Mouse (Mus musculus): ENCODE measurements around the gene Prb1. TPM values are rescaled to one million over a fixed set of nuclear protein-coding genes. Genes with fewer than 3 reads are reported as not detected.
"Not testable (repeated sequence)": the region's sequence is repeated elsewhere in the genome, so short reads cannot be mapped to it uniquely, and the experiment has no call there.

Prb1 gene
- polyA plus RNA-seq (2012; rRNA removed) (not detected in 2 replicates), polyA plus RNA-seq (2014; fragmentation: Nextera tagmentation; extraction: Ambion mirVana) (not detected in 2 replicates)

DNA sequence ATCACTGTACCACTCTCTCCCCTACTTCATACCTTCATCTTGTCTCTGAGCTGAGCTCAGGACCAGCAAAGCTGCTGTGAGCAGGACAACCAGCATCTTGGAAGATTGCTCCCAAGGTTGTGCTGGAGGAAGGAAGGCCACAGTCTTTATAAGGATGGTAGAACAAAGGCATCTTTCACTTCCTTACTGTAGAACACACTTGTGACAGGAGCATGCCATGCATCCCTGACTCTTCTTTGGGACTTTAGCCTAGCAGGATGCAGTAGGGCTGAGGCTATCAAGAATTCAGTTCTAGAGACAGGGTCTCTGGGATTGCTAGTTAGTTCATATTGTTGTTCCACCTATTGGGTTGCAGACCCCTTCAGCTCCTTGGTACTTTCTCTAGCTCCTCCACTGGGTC, at the start of gene Prb1:
Gene Prb1 (minus strand): TSS at position 101 of the 400 bp plus-strand sequence.
- H3K9me3 ChIP-seq (ENCODE audit: control insufficient read depth, low read length); H3K9ac ChIP-seq (replicated peaks); H3K4me2 ChIP-seq (ENCODE audit: low read depth); H3K4me3 ChIP-seq (ENCODE audit: insufficient read depth in 1 of 2, low read depth in 2 of 2, low read length in 2 of 2); H3K27me3 ChIP-seq (ENCODE audit: control insufficient read depth, insufficient read depth, low read length); ATAC-seq (ENCODE audit: insufficient read depth); DNase-seq (ENCODE audit: low read depth in 3 of 3, low spot score in 3 of 3); H3K27ac ChIP-seq; H3K36me3 ChIP-seq (replicated peaks; ENCODE audit: control insufficient read depth, insufficient read depth, low read depth); H3K4me1 ChIP-seq (replicated peaks; ENCODE audit: control insufficient read depth in 2 of 2, insufficient read depth in 2 of 2, low read length in 1 of 2): not testable (repeated sequence)

Other genes with a start within 250 kb of the Prb1 start
- gene Prpmp5, start 104.2 kb upstream of the Prb1 start, polyA plus RNA-seq (2012; rRNA removed), result not detected in 2 replicates
- gene Prpmp5, start 104.2 kb upstream of the Prb1 start, polyA plus RNA-seq (2014; fragmentation: Nextera tagmentation; extraction: Ambion mirVana), result not detected in 2 replicates
- gene Gm8882, start 153.6 kb upstream of the Prb1 start, polyA plus RNA-seq (2012; rRNA removed), result not detected in 2 replicates
- gene Gm8882, start 153.6 kb upstream of the Prb1 start, polyA plus RNA-seq (2014; fragmentation: Nextera tagmentation; extraction: Ambion mirVana), result not detected in 2 replicates

Data from liver, embryonic 14.5 days (tissue).